Mouse (Mus musculus) liver, embryonic 15.5 days (tissue): ENCODE results near the gene Agrn. TPM values are rescaled to one million over a fixed set of nuclear protein-coding genes. Genes with fewer than 3 reads are reported as not detected.
"Not testable (repeated sequence)": the region's sequence is repeated elsewhere in the genome, so short reads cannot be mapped to it uniquely, and the experiment has no call there.

ENCODE experiments used
- ATAC-seq: fragments of 200-750 bp; cut with Nextera tagmentation; 2 replicates; pipeline ENCODE4 v1.8.0; 2017; ENCODE audit warnings: moderate number of reproducible peaks, mild to moderate bottlenecking, moderate library complexity; ENCODE audit not compliant: insufficient read depth
- H3K27ac ChIP-seq: fragments of 300-500 bp; sonication (generic); replicated peaks from 2 replicates; pipeline ENCODE4 v1.5.1; 2015; ENCODE audit warnings: mild to moderate bottlenecking, inconsistent platforms
- H3K27me3 ChIP-seq: fragments of 300-500 bp; sonication (generic); 2 replicates; pipeline ENCODE4 v1.6.1; 2015; ENCODE audit warnings: mild to moderate bottlenecking, inconsistent platforms
- H3K36me3 ChIP-seq: fragments of 300-500 bp; sonication (generic); replicated peaks from 2 replicates; pipeline ENCODE4 v1.6.1; 2015; ENCODE audit warnings: moderate library complexity, mild to moderate bottlenecking, inconsistent platforms
- H3K4me1 ChIP-seq: fragments of 300-500 bp; sonication (generic); replicated peaks from 2 replicates; pipeline ENCODE4 v1.6.1; 2015; ENCODE audit warnings: inconsistent platforms
- H3K4me2 ChIP-seq: fragments of 300-500 bp; sonication (generic); 2 replicates; pipeline ENCODE4 v1.6.1; 2015; ENCODE audit warnings: moderate library complexity, mild to moderate bottlenecking, inconsistent platforms
- H3K4me3 ChIP-seq: fragments of 300-500 bp; sonication (generic); replicated peaks from 2 replicates; pipeline ENCODE4 v1.5.1; 2015; ENCODE audit warnings: mild to moderate bottlenecking, inconsistent platforms
- H3K9ac ChIP-seq: fragments of 300-500 bp; sonication (generic); 2 replicates; pipeline ENCODE4 v1.6.1; 2015; ENCODE audit warnings: moderate library complexity, mild to moderate bottlenecking, inconsistent platforms
- H3K9me3 ChIP-seq: fragments of 300-500 bp; sonication (generic); replicated peaks from 2 replicates; pipeline ENCODE4 v1.6.1; 2016; ENCODE audit warnings: inconsistent platforms
- WGBS: fragments of 180-500 bp; shearing (Covaris S2); methylation state at CpG from one replicate; pipeline ENCODE4 v1.1.7; 2015; ENCODE audit warnings: mixed read lengths; ENCODE audit not compliant: insufficient replicate concordance; 5-methylcytosine and 5-hydroxymethylcytosine counted together
- polyA plus RNA-seq: library from polyadenylated mRNA; unstranded; fragments of >200 nt; fragmentation: Nextera tagmentation; extraction: Ambion mirVana; gene quantifications from 2 replicates; pipeline ENCODE4 v1.2.1, GENCODE M21; 2015

Agrn gene
- polyA plus RNA-seq, 1 experiment from 2014 or later: 6.7 TPM

DNA sequence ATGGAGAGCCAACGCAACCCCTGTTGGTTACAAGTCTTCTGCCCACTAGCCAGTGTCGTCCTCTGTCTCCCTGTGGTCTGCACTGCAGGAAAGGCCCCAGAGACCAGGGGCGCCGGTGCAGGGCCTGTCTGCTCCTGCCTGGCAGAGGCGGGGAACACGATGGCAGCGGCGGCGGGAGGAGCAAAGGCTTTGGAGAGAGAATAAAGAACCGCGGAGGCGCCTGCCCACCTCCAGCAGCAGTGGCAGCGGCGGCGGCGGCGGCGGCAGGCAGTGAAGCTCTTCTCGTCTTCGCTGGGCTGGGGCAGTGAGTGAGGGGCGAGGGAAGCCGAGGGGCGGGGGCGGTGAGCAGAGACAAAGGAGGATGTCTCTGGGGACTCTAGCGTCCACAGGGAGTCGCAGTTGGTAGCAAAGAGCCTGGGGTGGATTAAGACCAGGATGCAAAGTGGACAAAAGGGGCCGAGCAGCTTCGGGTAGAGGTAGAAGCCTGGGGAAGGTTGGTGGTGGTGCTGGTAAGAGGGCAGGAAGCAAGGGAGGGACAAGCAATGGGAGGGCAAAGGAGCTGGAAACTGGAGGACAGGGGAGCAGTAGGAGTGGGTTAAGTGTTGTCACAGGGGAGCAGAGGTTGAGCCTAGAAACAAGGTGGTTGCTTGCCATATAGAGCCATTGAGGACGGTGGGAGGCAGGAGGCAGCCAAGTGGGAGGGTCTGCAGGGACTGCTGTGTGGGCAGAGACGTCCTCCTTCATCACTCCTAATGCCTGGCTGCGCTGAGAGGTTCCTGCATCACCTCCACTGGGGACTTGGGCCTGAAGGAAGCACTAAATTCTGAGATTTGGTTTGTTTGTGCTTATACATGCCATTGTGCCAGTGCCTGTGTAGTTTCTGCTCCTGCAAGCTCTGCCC, 11.1 kb downstream of the Agrn start:
- H3K27me3 ChIP-seq: peaks cover 11% of the 10 kb centered on the region
- H3K4me2 ChIP-seq: peak overlapping the region; percentile 69
- peak overlapping the region; percentile 40 for H3K4me3 ChIP-seq
- peak overlapping the region; percentile 47; the same call in 1 of the 2 replicates for H3K9ac ChIP-seq
- 0 out of 2 replicates have a peak, but pooled peaks have one; percentile 10 for ATAC-seq
- peaks cover 63% of the 10 kb centered on the region for H3K4me1 ChIP-seq
- H3K9me3 ChIP-seq: no peaks in the 10 kb centered on the region
- 18% methylated on average over 31 of the region's 31 CpGs for WGBS
- H3K27ac ChIP-seq: no peak overlapping the region
- no peaks in the 10 kb centered on the region; the same call in 1 of the 2 replicates for H3K36me3 ChIP-seq

DNA sequence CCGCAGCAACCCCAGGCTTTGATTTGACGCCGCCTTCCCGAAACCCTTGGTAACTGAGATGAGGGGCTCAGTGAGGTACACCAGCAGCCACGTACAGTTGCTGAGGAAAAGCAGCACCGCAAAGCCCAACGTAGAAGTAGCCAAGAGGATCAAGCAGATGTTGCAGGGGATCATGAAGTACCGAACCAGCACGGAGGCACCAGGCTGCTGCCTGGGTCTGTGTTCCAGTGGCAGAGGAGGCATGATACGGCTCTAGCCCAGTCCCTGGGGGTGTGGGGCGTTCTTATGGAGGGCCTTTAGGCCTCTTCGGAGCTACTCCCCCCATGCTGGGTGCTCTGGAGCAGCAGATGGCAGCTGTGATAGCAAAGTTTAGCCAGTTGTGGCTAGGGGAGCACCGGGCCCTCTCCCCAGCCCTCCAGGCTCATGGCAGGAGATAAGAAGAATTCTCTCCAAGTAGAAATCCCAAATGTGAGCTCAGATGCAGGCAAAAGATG, 11.8 kb downstream of the Agrn start:
- no peaks in the 10 kb centered on the region for H3K9me3 ChIP-seq
- WGBS: 43% methylated on average over 13 of the region's 13 CpGs
- peaks cover 11% of the 10 kb centered on the region for H3K27me3 ChIP-seq
- H3K4me3 ChIP-seq: peak overlapping the region; percentile 40
- peaks cover 63% of the 10 kb centered on the region for H3K4me1 ChIP-seq
- H3K36me3 ChIP-seq: no peaks in the 10 kb centered on the region; the same call in 1 of the 2 replicates
- peak; percentile 69 for ATAC-seq
- H3K27ac ChIP-seq: no peak overlapping the region
- peak overlapping the region; percentile 47; the same call in 1 of the 2 replicates for H3K9ac ChIP-seq
- peak overlapping the region; percentile 69 for H3K4me2 ChIP-seq

DNA sequence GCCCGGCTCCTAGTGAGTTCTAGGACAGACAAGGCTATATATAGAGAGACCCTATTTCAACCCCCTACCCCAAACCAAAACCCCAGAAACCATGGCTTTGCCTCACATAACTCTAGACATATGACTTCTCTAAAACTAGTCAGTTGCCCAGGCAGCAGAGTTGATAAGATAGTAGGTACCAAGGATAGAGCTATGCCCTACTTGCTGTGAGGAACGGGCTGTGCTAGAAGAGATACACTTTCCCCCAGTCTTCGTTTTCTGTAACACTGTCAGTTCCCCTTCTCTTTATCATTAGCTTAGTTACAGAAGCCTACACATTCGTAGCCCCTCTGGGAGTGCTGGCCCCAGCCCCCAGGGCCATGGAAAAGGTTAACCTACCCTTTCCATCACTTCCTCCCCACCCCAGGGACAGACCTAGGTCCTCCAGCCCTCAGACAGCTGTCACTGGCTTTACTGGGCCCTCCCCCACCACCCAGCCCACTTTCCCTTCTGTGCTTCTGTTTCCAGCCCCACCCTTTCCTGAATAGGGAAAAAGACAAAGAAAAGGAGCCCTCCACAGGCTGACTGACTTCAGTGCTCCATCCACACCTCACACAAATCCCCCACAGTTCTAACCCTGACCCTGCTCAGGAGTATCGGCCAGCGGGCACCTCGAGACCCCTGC, 12.9 kb downstream of the Agrn start:
- no peak for ATAC-seq
- Histone ChIP-seq H3K4me1 (peaks cover 56% of the 10 kb centered on the region), H3K9ac (no peak overlapping the region), H3K4me2 (0 out of 2 replicates have a peak overlapping the region, but pooled peaks have one; percentile 4), H3K4me3 (no peak overlapping the region), H3K27ac (no peak overlapping the region), H3K9me3 (no peaks in the 10 kb centered on the region), H3K27me3 (peaks cover 11% of the 10 kb centered on the region), H3K36me3 (no peaks in the 10 kb centered on the region)
- 45% methylated on average over 7 of the region's 7 CpGs for WGBS

DNA sequence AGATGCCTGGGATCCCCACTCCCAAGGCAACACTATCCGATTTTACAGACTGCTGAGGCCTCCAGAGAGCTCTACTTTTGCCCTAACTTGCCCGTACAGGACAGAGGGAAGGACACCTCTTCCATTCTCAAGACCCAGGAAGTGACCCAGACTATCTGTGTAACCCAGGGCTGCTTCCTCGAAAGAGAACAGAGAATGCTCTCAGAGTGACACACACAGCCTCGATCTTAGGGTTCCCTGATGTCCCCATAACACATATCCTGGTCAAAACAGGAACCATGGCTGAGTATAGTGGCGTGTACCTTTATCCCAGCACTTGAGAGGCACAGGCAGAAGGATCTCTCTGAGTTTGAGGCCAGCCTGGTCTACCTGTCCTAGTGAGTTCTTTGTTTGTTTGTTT, 13.5 kb downstream of the Agrn start:
- no peak for ATAC-seq

DNA sequence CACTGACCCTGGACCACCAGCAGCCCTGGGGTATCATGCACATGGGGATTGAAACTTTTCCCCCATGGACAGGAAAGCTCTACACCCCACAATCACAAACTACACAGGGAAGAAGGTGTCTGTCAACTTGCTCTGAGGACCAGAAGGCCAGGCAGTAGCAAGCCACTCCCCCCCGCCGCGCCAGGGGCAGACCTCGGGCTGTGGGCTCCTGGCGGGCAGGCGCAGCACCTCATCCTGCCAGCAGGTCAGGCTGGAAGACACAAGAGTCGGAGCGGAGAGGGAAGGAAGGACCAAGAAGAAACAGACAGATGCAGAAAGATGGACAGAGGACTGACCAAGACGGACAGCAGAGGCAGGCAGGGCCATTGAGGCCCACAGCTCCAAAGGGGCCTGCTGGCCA, 19.7 kb downstream of the Agrn start:
- Histone ChIP-seq H3K4me1 (no peaks in the 10 kb centered on the region), H3K9ac (no peak overlapping the region), H3K36me3 (peaks cover 38% of the 10 kb centered on the region), H3K27me3 (no peaks in the 10 kb centered on the region), H3K4me2 (no peak overlapping the region), H3K4me3 (no peak overlapping the region), H3K9me3 (no peaks in the 10 kb centered on the region), H3K27ac (no peak overlapping the region)
- 85% methylated on average over 9 of the region's 9 CpGs for WGBS
- ATAC-seq: no peak

More for the DNA sequence above, 13.5 kb downstream of the Agrn start:
- Histone ChIP-seq H3K9me3 (no peaks in the 10 kb centered on the region), H3K4me3 (no peak overlapping the region), H3K9ac (no peak overlapping the region), H3K36me3 (0 out of 2 replicates have a peak, but pooled peaks cover 4% of the 10 kb centered on the region), H3K4me1 (peaks cover 49% of the 10 kb centered on the region), H3K4me2 (no peak overlapping the region), H3K27me3 (peaks cover 11% of the 10 kb centered on the region), H3K27ac (no peak overlapping the region)
- 44% methylated on average over 5 of the region's 5 CpGs for WGBS

DNA sequence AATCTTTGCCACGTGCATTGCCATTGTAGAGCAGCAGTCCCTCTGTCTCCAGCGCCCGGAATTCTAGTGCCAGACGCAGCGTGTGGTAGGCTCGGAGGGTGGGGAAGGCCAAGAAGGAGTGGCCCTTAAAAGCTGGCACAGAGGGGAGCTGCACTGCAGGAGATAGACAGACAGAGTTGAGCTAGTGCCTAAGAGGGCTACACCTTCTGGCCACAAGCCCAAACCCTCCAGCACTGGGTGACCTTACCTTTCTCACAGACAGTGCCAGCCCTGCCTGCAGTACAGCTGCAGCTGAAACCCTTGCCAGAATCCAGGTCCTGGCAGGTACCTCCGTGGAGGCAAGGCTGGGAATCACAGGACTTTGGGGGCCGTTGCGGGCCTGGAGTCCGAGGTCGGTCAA, 25.5 kb downstream of the Agrn start:
- no peak overlapping the region for H3K9ac ChIP-seq
- no peaks in the 10 kb centered on the region for H3K27me3 ChIP-seq
- H3K36me3 ChIP-seq: peaks cover 55% of the 10 kb centered on the region
- 86% methylated on average over 11 of the region's 11 CpGs for WGBS
- H3K4me1 ChIP-seq: no peaks in the 10 kb centered on the region
- H3K27ac ChIP-seq: no peak overlapping the region
- no peak overlapping the region for H3K4me3 ChIP-seq
- H3K9me3 ChIP-seq: no peaks in the 10 kb centered on the region
- no peak for ATAC-seq
- no peak overlapping the region for H3K4me2 ChIP-seq

DNA sequence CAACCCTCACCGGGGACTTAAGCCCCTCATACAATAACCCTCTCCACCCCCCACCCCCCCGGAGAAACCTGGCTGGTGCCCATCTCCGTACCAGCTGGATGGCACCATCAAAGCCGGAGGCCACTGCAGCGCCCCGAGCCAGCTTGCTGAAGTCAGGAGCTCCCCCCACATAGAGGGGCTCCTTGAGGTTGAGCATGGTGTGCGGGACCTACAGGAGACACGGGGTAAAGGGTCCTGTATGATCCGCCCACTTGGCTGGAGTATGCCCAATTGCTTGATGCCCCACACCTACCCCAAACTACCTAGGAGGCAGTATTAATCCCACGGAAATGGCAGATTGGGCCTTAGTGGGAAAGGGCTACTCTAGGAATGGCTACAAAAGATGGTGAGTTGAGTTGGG, 28.2 kb downstream of the Agrn start:
- 81% methylated on average over 10 of the region's 10 CpGs for WGBS

DNA sequence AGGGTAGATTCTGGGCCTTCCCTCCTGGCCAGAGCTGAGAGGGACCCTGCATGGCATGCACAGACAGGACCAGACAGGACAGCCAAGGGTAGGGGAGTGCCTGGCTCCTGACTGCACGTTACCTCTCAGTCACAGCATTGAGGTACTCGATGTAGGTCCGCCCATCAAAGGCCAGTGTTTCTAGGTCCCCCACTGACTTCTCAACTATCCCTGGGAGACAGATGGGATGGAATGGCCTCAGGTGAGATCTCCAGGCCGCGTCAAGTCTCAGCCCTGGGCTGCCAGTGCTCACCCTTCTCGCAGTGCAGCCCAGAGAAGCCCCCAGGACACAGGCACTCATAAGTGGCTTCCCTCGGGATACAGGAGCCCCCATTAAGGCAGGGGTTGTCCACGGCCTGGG, 28.7 kb downstream of the Agrn start:
- ATAC-seq: no peak
- H3K4me2 ChIP-seq: no peak overlapping the region
- H3K36me3 ChIP-seq: peaks cover 34% of the 10 kb centered on the region
- no peaks in the 10 kb centered on the region for H3K27me3 ChIP-seq
- no peak overlapping the region for H3K27ac ChIP-seq
- H3K9ac ChIP-seq: no peak overlapping the region
- no peaks in the 10 kb centered on the region for H3K4me1 ChIP-seq
- WGBS: 73% methylated on average over 8 of the region's 8 CpGs
- H3K4me3 ChIP-seq: no peak overlapping the region
- H3K9me3 ChIP-seq: no peaks in the 10 kb centered on the region

More for the DNA sequence above, 28.2 kb downstream of the Agrn start:
- Histone ChIP-seq H3K4me2 (no peak overlapping the region), H3K4me3 (no peak overlapping the region), H3K27me3 (no peaks in the 10 kb centered on the region), H3K9me3 (no peaks in the 10 kb centered on the region), H3K4me1 (no peaks in the 10 kb centered on the region), H3K27ac (no peak overlapping the region), H3K9ac (no peak overlapping the region), H3K36me3 (peaks cover 40% of the 10 kb centered on the region)
- no peak for ATAC-seq

DNA sequence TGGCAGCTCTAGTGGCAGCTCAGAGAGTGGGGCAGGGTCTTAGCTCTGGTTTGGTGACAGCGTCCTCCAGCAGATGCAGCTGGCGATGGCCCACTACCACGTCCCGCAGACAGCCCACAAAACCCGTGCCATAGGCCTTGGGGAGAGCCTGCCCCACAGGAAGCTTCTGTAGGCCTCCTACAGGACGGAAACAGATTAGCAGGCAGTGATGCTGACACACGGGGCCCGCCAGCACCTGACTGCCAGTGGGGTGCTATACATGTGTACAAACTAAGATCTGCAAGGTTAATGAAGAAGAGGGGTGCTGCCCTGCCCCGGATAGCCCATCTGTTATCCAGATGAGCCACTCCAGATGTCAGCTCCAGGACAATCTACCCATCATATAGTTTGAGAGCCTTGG, 30.8 kb downstream of the Agrn start:
- H3K36me3 ChIP-seq: peaks cover 20% of the 10 kb centered on the region
- no peak for ATAC-seq
- H3K9me3 ChIP-seq: peaks cover 3% of the 10 kb centered on the region; the same call in 1 of the 2 replicates
- no peak overlapping the region for H3K4me2 ChIP-seq
- WGBS: 68% methylated on average over 9 of the region's 9 CpGs
- H3K27ac ChIP-seq: no peak overlapping the region
- no peak overlapping the region for H3K4me3 ChIP-seq
- H3K9ac ChIP-seq: no peak overlapping the region
- no peaks in the 10 kb centered on the region for H3K4me1 ChIP-seq
- H3K27me3 ChIP-seq: no peaks in the 10 kb centered on the region

DNA sequence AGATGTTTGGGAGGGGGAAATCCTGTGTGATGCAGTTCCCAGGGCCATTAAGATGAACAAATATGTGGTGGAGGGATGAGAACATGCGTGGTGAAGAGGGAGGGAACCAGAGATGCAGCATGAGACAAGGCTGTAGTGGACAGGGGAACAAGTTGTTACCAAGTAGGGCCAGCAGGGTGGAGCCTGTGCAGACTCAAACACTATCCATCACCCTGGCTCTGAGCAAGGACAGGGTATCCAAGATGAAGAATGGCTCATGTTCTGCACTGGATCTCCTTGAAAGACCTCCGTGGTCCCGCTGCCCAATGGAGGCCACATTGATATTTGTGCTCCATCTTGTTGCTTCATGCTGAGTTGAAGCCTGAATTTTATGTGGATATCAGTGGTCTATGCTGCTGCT, 42.5 kb downstream of the Agrn start:
- no peak overlapping the region for H3K27ac ChIP-seq
- no peak for ATAC-seq

DNA sequence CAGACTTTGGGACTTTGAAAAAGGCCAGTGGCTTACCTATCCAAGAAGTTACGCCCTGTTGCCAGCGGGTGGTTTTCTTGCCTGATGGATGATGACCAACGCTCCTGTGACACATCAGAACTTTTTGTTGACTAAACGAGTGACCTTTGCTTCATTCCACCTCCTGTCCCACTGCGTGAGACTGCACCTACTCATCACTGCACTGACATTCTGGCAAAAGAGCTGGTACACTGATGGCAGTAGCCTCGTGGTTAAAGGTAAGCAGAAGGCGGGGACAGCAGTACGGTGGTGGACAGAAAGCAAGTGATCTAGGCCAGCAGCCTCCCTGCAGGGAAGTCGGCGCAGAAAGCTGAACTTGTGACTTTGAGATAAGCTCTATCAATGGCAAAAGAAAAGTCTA, 46.4 kb downstream of the Agrn start:
- not testable (repeated sequence) for H3K27ac ChIP-seq, H3K4me2 ChIP-seq, H3K27me3 ChIP-seq, H3K9me3 ChIP-seq, H3K9ac ChIP-seq, H3K4me3 ChIP-seq, ATAC-seq, H3K36me3 ChIP-seq, H3K4me1 ChIP-seq
- WGBS: 61% methylated on average over 10 of the region's 10 CpGs

More for the DNA sequence above, 42.5 kb downstream of the Agrn start:
- no peaks in the 10 kb centered on the region for H3K36me3 ChIP-seq
- H3K4me3 ChIP-seq: no peak overlapping the region
- WGBS: 79% methylated on average over 3 of the region's 3 CpGs
- no peaks in the 10 kb centered on the region for H3K27me3 ChIP-seq
- no peaks in the 10 kb centered on the region for H3K4me1 ChIP-seq
- H3K9me3 ChIP-seq: peaks cover 5% of the 10 kb centered on the region; the same call in 1 of the 2 replicates
- H3K4me2 ChIP-seq: no peak overlapping the region
- no peak overlapping the region for H3K9ac ChIP-seq
